Mouse (Mus musculus) ES-E14 (cell line): ENCODE results near the gene Rps18.

Experiments used
- MAFK ChIP-seq: IDR thresholded peaks from 2 replicates; pipeline ENCODE4 v1.6.1; 2014; ENCODE audit warnings: mild to moderate bottlenecking, low read depth, low read length, inconsistent platforms; ENCODE audit not compliant: insufficient read depth
- ZC3H11A ChIP-seq: IDR thresholded peaks from 2 replicates; pipeline ENCODE4 v1.6.1; 2012; ENCODE audit warnings: low read depth, mild to moderate bottlenecking, inconsistent platforms, low read length, borderline replicate concordance

DNA sequence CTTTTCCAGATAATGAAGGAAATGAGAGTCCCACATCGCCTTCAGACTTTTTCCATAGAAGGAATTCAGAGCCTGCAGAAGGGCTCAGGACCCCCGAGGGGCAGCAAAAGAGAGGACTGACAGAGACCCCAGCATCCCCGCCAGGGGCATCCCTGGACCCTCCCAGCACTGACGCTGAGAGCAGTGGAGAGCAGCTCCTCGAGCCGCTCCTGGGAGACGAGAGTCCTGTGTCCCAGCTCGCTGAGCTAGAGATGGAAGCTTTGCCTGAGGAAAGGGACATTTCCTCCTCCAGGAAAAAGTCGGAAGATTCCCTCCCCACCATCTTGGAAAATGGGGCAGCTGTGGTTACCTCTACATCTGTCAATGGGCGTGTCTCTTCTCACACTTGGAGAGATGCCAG is 42.5 kb downstream of the Rps18 start:
- TF ChIP-seq MAFK (no peak), ZC3H11A (no peak)
